Mouse (Mus musculus): Measurements from ENCODE around the gene D130043K22Rik.

- TF ChIP-seq CTCF (IDR thresholded peaks at IDR 0.05; ENCODE audit: control insufficient read depth, insufficient read depth, insufficient replicate concordance, low read depth, low read length) (no peak), POLR2A (IDR thresholded peaks at IDR 0.05; ENCODE audit: control insufficient read depth, low read depth, low read length) (no peak)
Observed at GRCm38 (mm10) chr13:24825587-24825986, 19.3 kb upstream of the D130043K22Rik start.

Data from testis, adult 2 months (tissue).